Mouse (Mus musculus) fibroblast of lung, adult 2 months (primary cell): Measurements from ENCODE around the gene Arid5a.

Experiments used
- DNase-seq: peaks from one replicate; pipeline ENCODE4 v3.0.0-alpha.2; 2011; ENCODE audit warnings: low read depth

Arid5a gene

DNA sequence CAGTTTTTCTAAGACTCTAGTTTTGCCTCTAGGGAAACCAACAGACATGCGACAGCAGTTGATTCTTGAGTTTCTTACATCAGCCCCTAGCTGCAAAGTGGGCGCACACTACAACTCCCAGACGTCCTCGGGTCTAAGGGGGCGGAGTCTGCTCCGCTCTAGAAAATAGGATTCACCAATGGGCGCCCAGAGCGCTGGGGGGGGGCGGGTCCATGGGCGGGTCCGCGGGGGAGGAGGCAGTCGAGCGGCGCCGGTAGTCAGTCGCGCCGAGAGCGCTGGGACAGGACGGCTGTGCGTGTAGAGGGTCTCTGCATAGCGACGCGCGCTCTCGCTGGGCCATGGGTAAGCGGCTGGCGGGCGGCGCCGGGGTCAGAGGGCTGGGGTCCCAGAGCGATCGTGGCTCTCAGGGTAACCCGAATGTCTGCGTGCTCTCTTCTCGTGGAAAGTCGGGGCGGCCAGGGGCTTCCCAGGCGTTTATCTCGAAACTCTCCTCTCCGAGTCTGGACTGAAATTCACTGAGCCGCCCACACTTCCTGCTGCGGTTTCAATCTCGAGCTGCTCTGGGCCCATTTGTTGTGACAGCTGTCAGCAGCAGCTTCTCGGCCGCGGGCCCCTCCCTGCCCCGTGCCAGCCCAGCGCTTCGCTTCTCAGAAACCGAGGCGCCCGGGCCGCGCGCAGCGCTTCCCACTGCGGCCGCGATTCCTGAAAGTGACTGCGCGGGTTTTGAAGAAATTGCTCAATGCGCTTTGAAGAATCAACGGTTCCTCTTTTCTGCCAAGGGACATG is at the start of gene Arid5a:
Gene Arid5a, plus strand, starts transcription at position 239 of the 786 bp plus-strand sequence.
- peak; percentile 73 for DNase-seq

- DNase-seq: no peak
These were observed 48.9 kb upstream of the Arid5a start for GRCm38 (mm10) chr1:36258631-36259030.

- DNase-seq: no peak
These were observed 48.3 kb upstream of the Arid5a start for GRCm38 (mm10) chr1:36259281-36259680.

- DNase-seq: no peak
These were observed 47.1 kb upstream of the Arid5a start for GRCm38 (mm10) chr1:36260418-36260817.

GRCm38 (mm10) chr1:36261708-36262504 is 45.6 kb upstream of the Arid5a start:
- no peak for DNase-seq

DNA sequence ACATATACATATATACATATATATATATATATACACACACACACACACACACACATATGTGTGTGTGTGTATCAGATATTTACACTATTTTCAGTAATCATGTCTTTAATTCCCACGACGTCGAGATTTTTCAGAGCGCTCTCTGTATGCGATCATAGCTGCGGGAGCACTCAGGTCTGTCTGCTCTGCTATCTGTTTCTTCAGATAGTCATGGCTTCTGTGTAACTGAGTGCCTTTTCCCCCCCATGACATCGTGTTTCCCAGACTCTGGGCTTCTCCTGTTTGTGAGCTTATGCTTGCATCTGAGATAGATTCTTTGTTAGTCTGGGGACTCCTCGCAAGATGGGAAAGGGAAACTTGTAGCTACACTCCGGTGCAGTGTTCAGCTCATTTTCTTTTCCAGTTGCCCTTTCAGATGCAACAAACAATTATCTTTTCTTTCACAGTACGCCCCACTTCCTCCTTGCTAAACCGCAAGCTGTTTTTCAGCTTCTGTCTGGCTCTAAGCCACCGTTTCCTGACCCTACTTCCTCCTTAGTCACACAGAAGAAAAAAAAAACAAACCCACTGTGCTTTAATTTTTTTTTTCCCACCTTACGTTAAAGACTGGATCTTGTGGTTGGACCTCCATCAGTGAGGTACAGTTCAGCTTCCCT is 43.6 kb upstream of the Arid5a start:
- no peak for DNase-seq

GRCm38 (mm10) chr1:36266293-36266692 is 41.2 kb upstream of the Arid5a start:
- DNase-seq: no peak

GRCm38 (mm10) chr1:36267595-36267994 is 39.9 kb upstream of the Arid5a start:
- DNase-seq: no peak

DNA sequence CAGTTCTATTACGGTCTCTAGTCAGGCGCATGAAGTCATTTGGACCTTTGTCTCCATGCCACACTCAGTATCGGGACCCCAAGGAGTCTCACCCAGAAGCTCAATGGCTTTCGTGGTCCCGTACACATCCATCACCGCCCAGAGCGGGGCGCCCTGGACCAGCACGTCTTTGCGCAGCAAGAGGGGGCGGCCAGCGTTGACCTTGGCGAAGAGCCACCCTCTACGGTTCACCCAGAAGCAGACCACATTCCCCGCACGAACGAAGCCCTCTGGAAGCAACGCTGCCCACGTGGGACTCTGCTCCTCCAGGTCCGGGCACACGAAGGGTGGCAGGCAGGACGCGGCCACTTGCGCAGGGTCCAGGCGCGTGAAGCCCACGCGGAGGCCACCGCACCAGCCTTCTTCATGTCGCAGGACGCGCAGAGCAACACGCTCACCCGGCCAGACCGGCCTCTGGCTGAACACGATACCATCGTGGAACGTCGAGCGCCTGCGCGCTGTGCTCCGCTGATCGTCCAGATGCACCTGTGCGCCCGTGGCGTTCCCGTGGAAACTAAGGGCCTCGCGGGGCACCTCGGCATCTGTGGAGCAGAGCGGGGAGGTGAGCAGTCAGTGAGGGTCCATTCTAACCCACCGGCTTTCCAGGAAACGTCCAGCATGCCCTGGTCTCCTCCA is 38.3 kb upstream of the Arid5a start:
- DNase-seq: no peak

GRCm38 (mm10) chr1:36270666-36271065 is 36.9 kb upstream of the Arid5a start:
- no peak for DNase-seq

DNA sequence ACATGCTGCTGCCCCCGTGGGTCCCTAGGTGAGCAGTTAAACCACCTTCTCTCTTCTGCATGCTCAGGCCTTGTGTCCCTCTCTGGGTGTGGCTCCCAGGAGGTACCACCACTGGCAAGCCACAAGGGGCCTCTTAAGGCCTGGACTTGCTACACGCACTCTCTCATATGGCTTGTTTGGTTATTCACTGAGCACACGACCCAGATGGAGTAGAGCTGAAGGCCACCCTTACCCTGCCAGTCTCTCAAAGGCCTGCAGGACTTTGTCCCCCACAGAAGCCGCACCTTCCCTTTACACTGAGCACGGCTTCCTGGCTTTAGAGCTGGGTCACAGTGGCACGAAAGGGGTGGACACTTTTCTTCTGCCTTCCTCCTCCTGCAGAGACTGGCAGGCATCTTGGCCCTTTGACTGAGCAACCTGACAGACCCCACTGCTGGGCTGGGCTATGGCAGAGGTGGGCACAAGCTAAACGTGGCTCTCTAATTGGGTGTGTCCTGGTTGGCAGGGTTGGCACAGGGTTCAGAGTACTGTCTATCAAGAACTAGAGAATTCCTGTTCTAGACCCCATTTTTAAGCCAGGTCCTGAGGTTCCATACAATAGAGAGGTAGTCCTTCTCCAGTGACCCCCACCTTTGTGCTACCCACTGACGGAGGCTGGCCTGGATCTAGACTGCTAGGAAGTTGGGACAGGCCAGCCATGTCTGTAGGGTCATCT is 35.9 kb upstream of the Arid5a start:
- DNase-seq: no peak

DNA sequence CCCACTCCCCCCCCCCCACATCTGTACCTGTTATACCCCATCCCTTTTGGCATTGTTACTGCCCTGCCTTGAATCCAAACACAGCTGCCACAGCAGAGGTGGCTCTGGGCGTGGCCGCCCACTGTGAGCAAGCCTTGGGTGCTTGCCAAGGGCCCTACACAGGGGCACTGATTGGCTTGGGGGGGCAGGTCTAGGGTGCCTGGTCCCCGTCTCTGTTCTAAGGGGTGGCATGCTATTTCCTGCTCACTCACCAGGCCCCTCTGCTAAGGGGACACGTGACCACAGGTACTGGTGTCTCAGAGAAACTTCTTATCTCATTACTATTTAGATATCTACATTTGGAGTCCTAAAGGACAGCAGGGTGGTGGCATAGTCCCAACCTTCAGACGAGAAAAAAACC is 35.0 kb upstream of the Arid5a start:
- no peak for DNase-seq

- DNase-seq: no peak
These were observed 34.2 kb upstream of the Arid5a start for GRCm38 (mm10) chr1:36273288-36273687.

DNA sequence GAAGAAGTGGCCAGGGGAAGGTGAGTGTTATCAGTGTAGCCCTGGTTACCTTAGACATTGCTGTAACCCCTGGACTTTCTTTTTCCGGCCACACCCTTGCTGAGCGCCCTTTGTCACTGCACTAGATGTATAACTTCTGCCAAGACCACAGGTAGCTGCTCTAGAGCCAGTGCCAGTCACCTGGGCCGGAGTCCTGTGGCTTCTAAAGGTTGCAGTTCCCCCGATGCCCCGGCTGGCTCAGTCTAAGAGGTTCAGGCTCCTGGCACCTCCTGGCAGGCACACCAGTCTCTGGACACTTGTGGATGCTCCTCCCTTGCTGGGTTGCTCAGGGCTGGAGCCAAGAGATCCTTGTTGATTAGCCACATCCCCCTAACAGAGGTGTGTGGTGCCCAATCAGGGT is 33.1 kb upstream of the Arid5a start, which contains the start of gene Neurl3:
Gene Neurl3, minus strand, starts transcription at position 225 of the 400 bp plus-strand sequence.
- no peak for DNase-seq

DNA sequence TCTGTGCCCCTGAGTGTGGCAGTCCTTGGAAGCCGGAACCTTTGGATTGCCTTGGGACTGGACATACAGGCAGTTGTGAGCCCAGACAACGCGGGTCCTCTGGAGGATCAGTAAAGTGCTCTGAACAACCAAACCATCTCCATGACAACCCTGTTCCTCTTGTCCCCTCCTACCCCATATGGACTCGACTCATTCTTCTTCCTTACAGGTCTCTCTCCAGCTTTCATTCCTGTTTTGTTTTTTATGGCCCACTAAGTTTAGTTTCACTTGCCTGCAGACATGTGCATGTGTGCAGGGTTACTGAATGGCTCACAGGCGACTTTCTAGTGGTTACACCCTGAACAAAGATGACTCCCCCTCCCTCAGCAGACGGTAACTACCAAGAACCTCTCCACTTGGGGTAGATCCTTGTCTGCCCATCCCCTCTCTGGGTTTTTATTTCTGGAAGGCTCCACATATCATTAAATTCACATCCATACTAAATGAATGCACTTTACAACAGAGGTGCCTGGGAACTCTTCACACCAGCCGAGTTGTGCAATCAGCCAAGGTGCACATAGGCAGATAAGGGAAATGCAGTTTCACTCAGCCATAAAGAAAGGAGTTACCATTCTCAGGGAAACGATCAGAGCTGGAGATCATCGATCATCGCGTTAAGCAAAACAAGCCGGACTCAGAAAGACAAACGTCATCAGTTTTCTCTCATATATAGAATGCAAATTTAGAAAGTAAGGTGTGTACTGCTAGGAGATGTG is 31.7 kb upstream of the Arid5a start:
- no peak for DNase-seq

DNA sequence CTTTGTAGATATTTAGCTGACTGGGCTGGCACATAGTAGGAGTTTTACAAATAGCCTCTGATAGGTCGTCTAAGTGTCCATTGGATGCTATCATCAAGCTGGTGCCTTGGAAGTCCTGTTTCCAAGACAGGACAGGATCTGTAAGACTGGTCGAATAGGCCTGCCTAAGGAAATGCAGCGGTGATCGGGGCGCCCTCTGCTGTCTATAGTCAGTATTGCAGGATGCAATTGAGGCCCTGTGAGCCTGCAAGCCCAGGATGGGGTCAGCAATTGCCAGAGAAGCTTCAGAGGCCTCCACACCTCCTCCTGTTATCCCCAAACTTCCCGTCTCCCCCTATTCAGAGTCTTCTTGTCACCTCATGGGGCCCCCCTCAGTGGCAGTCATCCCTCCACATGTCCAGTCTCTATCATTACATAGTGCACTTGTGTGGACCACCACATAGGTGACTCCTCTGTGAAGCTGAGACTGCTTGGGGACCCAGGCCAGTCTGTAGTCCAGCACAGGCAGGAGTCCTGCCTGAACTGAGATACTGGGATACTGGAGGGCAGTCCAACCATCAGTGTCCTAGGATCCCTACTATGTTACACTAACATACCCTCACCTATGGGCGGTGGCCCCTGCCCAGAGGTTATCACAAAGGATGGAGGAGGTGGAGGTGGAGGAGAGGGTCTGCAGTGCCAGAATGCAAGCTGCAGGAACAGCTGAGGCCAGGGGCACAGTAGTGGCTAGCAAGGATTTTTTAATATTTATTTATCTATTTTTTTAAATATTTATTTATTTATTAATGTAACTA is 30.1 kb upstream of the Arid5a start:
- peak; percentile 24 for DNase-seq

GRCm38 (mm10) chr1:36279202-36279601 is 28.3 kb upstream of the Arid5a start:
- peak; percentile 40 for DNase-seq

DNA sequence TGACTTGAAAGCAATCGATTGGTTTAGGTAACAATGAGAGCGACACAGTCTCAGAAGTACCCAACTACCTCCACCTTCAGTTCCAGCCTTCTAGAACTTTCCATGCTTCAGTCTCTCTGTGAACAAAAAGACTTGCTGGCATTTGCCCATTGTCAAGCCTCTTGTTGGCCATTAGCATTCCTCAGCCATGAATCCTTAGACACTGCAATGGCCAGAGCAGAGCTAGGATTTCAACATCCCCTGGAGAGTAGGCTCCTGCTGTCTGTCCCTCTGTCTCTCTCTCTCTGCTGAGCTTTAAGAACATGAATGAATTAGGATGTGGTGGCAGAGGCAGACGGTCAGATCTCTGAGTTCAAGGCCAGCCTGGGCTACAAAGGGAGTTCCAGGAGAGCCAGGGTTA is 26.6 kb upstream of the Arid5a start:
- DNase-seq: peak; percentile 28

DNA sequence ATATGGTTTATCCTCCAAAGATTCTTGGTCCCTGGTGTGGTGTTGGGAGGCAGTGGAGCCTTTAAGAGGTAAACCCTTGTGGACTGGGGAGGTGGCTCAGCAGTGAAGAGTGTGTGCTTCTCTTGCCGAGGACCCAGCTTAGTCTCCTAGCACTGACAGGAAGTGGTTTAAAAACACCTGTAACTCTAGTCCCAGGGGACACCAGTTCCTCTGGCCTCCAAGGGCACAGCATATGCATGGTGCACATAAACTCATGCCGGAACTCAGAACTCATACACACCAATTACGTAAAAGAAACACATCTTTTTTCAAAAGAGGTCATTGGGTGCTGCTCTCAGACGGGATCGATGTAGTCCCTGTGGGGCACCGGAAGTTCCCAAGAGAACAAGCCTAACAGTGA is 25.7 kb upstream of the Arid5a start:
- DNase-seq: no peak

- DNase-seq: no peak
These were observed 14.1 kb upstream of the Arid5a start for GRCm38 (mm10) chr1:36293470-36293869.
